ENCODE assay signal across 8 mouse cellular contexts in genomic region chr6:124839805-124840204, GRCm38 (mm10). TPM values are rescaled to one million over a fixed set of nuclear protein-coding genes. Genes with fewer than 3 reads are reported as not detected.
A peak's percentile ranks its signal among the peaks of the same experiment; 100 is the strongest.
DNase-seq lines count a peak whose midpoint lies in the region.
"Had no signal": no experiment of that assay in that cellular context is flagged by ENCODE, and none has a peak within 500 bp of the region (broad histone marks: within the 10 kb centered on the region; RNA-seq: fewer than 3 reads in every experiment).

No protein-coding gene starts in this region.

- H3K27ac ChIP-seq in heart, embryonic 10.5 days, result peak overlapping the region; percentile 79
- peak overlapping the region; percentile 75 for H3K27ac ChIP-seq in limb, embryonic 10.5 days
- H3K27ac ChIP-seq: liver, embryonic 14.5 days had no signal

- DNase-seq in 416B (ENCODE audit: low read depth) (peak; percentile 14), MN1 (ENCODE audit: low spot score) (peak; percentile 67)
- no peak for DNase-seq in heart, embryonic 10.5 days (ENCODE audit: low spot score)
- peak; percentile 49 for DNase-seq in limb, embryonic 10.5 days (ENCODE audit: low spot score)
- no peak for DNase-seq in layer of hippocampus, adult 8-10 months (ENCODE audit: low spot score in 2 of 2)
- no peak for DNase-seq in thymus, postnatal 4 days
- DNase-seq in layer of hippocampus, adult 9-11 months, result no peak

- 1% methylated on average over 8 of the region's 8 CpGs for WGBS in heart, embryonic 10.5 days
- 9% methylated on average over 8 of the region's 8 CpGs for WGBS in limb, embryonic 10.5 days

- H3K9me3 ChIP-seq in heart, embryonic 10.5 days, result no peaks in the 10 kb centered on the region
- H3K9me3 ChIP-seq in limb, embryonic 10.5 days (replicated peaks), result no peaks in the 10 kb centered on the region

- peaks cover 51% of the 10 kb centered on the region for H3K4me1 ChIP-seq in heart, embryonic 10.5 days
- peaks cover 55% of the 10 kb centered on the region for H3K4me1 ChIP-seq in limb, embryonic 10.5 days

- H3K36me3 ChIP-seq in heart, embryonic 10.5 days, result peaks cover 13% of the 10 kb centered on the region
- H3K36me3 ChIP-seq in limb, embryonic 10.5 days, result peaks cover 32% of the 10 kb centered on the region

- H3K4me3 ChIP-seq in heart, embryonic 10.5 days, result peak overlapping the region; percentile 43
- peak overlapping the region; percentile 23 for H3K4me3 ChIP-seq in limb, embryonic 10.5 days

- H3K27me3 ChIP-seq in heart, embryonic 10.5 days (ENCODE audit: insufficient read depth, poor library complexity, severe bottlenecking), result peaks cover 16% of the 10 kb centered on the region
- 0 out of 2 replicates have a peak, but pooled peaks cover 9% of the 10 kb centered on the region for H3K27me3 ChIP-seq in limb, embryonic 10.5 days (ENCODE audit: low read depth, poor library complexity, severe bottlenecking)

RNA-seq across cellular contexts. Expression of gene Gnb3, which starts 0.3 kb away (rescaled TPM):
- 2.4 and 5.2 TPM in 2 replicates for polyA plus RNA-seq in heart, embryonic 10.5 days (2016; fragmentation: Nextera tagmentation; extraction: Ambion mirVana)
- polyA plus RNA-seq in limb, embryonic 10.5 days (2016; fragmentation: Nextera tagmentation; extraction: Ambion mirVana), result 0.34 and 0.35 TPM in 2 replicates
- total RNA-seq in layer of hippocampus, adult 8-10 months (2022), result under 1 TPM in 2 of 4 experiments, not detected in 2; 0.36 to 0.96 TPM

RNA-seq across cellular contexts. Expression of gene Cdca3, which starts 10.5 kb away (rescaled TPM):
- 150 and 179 TPM in 2 replicates for polyA plus RNA-seq in heart, embryonic 10.5 days (2016; fragmentation: Nextera tagmentation; extraction: Ambion mirVana)
- polyA plus RNA-seq in limb, embryonic 10.5 days (2016; fragmentation: Nextera tagmentation; extraction: Ambion mirVana), result 243 and 250 TPM in 2 replicates
- total RNA-seq in layer of hippocampus, adult 8-10 months (2022), result 1 to 10 TPM in 2 of 4 experiments, under 1 TPM in 2; 0.61 to 1.0 (median 0.95) TPM

RNA-seq across cellular contexts. Expression of gene Usp5, which starts 10.5 kb away (rescaled TPM):
- polyA plus RNA-seq in heart, embryonic 10.5 days (2016; fragmentation: Nextera tagmentation; extraction: Ambion mirVana), result 145 and 151 TPM in 2 replicates
- polyA plus RNA-seq in limb, embryonic 10.5 days (2016; fragmentation: Nextera tagmentation; extraction: Ambion mirVana), result 200 and 209 TPM in 2 replicates
- total RNA-seq in layer of hippocampus, adult 8-10 months (2022), result 100 to 1,000 TPM; 181 to 196 (median 186) TPM

RNA-seq across cellular contexts. Expression of gene P3h3, which starts 17.7 kb away (rescaled TPM):
- 10.7 and 13.4 TPM in 2 replicates for polyA plus RNA-seq in heart, embryonic 10.5 days (2016; fragmentation: Nextera tagmentation; extraction: Ambion mirVana)
- polyA plus RNA-seq in limb, embryonic 10.5 days (2016; fragmentation: Nextera tagmentation; extraction: Ambion mirVana), result 17.3 and 26.8 TPM in 2 replicates
- 10 to 100 TPM; 32.2 to 51.8 (median 36.4) TPM for total RNA-seq in layer of hippocampus, adult 8-10 months (2022)

RNA-seq across cellular contexts. Expression of gene Gpr162, which starts 24.0 kb away (rescaled TPM):
- 1.1 and 1.2 TPM in 2 replicates for polyA plus RNA-seq in heart, embryonic 10.5 days (2016; fragmentation: Nextera tagmentation; extraction: Ambion mirVana)
- polyA plus RNA-seq in limb, embryonic 10.5 days (2016; fragmentation: Nextera tagmentation; extraction: Ambion mirVana), result 0.59 and 1.2 TPM in 2 replicates
- 100 to 1,000 TPM; 171 to 204 (median 183) TPM for total RNA-seq in layer of hippocampus, adult 8-10 months (2022)

Comparison
In these comparisons a context has a peak if more than half of its experiments do, and no peak if none do; other contexts are left out.
1. DNase-seq: peak in 416B (single experiment), MN1 (single experiment) and limb, embryonic 10.5 days (single experiment); none in heart, embryonic 10.5 days (single experiment), layer of hippocampus, adult 8-10 months (0 of 2), thymus, postnatal 4 days (single experiment) and layer of hippocampus, adult 9-11 months (single experiment).